Mouse (Mus musculus) right cerebral cortex, adult 18-20 months (tissue): ENCODE measurements at regions not wholly inside any gene's neighbourhood (a gene's known extent, or its start where the extent isn't known, plus 50 kb on each side); places are given as distances from the start of the nearest gene placed in this dataset.

Source experiments
- DNase-seq: peaks from one replicate; pipeline ENCODE4 v3.0.0; 2022; ENCODE audit warnings: mixed read lengths

GRCm38 (mm10) chr15:41154551-41155151 lies 1020.5 kb downstream of the 9330182O14Rik start:
- no peak for DNase-seq

GRCm38 (mm10) chr15:41155169-41155638 lies 1021.0 kb downstream of the 9330182O14Rik start:
- DNase-seq, result no peak

- DNase-seq, result no peak
These were observed 1023.6 kb downstream of the 9330182O14Rik start for GRCm38 (mm10) chr15:41157802-41158201.

DNA sequence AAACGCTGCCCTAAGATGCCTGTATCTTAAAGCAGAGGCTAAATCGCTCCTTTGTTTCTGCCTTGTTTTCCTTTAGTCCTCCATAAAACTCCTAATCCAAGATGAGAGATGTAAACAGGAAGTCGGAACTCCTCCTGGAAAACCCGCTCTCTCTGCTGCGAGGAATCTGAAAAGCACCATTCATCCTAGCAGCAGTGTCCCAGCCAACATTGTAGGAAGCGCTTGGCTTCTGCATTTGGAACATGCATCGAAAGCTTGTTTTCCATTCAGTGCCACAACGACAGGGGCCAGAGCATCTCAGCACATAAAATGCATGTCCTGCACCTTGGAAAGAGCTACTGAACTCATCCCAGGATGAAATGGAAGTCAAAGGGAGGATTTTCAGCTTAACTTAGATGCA lies 1028.1 kb downstream of the 9330182O14Rik start:
- peak; percentile 45 for DNase-seq

GRCm38 (mm10) chr15:41162793-41163192 lies 1028.6 kb downstream of the 9330182O14Rik start:
- peak; percentile 68 for DNase-seq

DNA sequence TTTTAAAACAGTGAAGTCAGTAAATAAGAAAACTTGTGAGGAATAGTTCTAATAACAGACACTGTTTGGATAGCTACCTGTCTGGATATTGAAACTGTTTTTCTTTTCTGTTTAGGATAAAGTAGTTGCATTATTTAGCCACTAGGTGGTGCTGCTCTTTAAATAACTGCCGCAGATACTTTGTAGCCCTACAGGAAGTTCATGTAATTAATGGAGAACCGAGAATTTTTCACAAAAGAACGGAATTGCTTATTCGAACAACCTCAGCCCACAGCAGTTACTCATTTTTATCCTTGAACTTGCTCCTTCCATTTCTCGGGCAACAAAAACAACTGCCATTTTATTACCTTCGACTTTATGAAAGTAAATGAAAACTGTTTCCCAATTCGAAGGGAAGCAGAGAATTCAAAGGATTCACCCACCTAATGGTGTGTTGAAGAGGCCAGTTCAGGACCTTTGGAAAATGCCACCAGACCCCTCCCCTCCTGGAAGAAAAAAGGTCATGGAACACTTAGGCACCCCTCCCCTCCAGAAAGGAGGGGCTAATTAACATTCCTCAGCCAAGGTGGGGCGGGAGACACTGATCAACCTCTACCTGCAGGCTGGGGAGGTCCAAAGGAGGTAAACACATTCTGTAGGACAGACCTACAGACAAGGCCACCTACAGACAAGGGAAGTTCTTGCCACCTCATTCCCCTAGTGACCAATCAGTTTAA lies 1029.6 kb downstream of the 9330182O14Rik start:
- peak; percentile 28 for DNase-seq

DNA sequence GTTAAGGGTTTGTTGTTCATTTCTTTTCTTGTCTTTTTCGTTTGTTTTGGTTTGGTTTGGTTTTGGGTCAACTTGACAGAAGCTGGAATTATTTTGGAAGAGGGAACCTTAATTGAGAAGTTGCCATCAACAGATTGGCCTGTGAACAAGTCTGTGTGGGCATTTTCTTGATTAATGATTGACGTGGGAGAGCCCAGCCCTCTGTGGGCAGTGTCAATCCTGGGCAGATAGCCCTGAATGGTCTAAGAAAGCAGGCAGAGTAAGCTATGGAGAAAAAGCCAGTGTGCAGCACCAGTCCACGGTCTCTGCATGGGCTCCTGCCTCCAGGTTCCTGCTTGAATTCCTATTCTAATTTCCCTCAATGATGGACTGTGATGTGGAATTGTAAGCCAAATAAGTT lies 1031.4 kb downstream of the 9330182O14Rik start:
- no peak for DNase-seq

- DNase-seq, result no peak
These were observed 1056.6 kb downstream of the 9330182O14Rik start for GRCm38 (mm10) chr15:41190792-41191191.

GRCm38 (mm10) chr15:41193240-41193639 lies 1059.1 kb downstream of the 9330182O14Rik start:
- peak; percentile 76 for DNase-seq

GRCm38 (mm10) chr15:41223801-41224200 lies 1089.6 kb downstream of the 9330182O14Rik start:
- DNase-seq, result no peak

DNA sequence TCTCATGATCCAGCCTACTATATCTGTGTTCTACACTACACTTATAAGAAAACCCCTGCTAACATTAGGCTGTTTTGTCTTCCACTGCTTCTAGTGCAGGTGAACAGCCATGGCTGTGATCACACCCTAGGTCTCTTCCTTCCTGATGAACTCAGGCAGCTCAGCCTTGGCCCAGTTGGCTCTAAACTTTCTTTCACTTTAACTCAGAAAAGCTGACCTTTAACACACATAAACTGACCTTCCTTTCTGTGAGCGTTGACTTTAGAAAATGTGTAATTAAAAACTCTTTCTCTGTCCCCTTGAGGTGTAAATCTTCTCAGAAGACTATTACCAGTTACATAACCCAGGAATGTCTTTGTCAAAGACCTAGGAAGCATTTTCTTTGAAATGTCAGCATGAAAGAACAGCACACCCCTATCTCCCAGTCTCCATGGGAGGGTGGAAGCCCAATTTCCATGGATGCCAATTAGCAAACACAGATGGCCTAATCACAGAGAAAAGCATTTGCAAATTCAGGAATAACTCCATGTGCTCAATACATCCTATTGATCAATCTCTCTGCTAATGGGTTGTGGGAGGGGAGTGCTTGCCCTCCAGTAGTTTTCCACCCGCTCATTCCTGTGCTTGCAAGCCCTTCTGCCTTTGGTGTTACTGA lies 1098.4 kb downstream of the 9330182O14Rik start:
- DNase-seq, result no peak
